Mouse (Mus musculus) midbrain, embryonic 15.5 days (tissue): ENCODE data around the gene Rnf144b. TPM values are rescaled to one million over a fixed set of nuclear protein-coding genes. Genes with fewer than 3 reads are reported as not detected.

ENCODE experiments used
- ATAC-seq: fragments of 200-750 bp; cut with Nextera tagmentation; replicated peaks from 2 replicates; pipeline ENCODE4 v1.8.0; 2017; ENCODE audit warnings: moderate TSS enrichment
- H3K27ac ChIP-seq: fragments of 300-500 bp; sonication (generic); 2 replicates; pipeline ENCODE4 v1.5.1; 2015; ENCODE audit warnings: mild to moderate bottlenecking, inconsistent platforms
- H3K27me3 ChIP-seq: fragments of 300-500 bp; sonication (generic); replicated peaks from 2 replicates; pipeline ENCODE4 v1.6.1; 2015; ENCODE audit warnings: inconsistent platforms
- H3K36me3 ChIP-seq: fragments of 300-500 bp; sonication (generic); replicated peaks from 2 replicates; pipeline ENCODE4 v1.6.1; 2015; ENCODE audit warnings: inconsistent platforms
- H3K4me1 ChIP-seq: fragments of 300-500 bp; sonication (generic); 2 replicates; pipeline ENCODE4 v1.6.1; 2015; ENCODE audit warnings: inconsistent platforms
- H3K4me2 ChIP-seq: fragments of 300-500 bp; sonication (generic); 2 replicates; pipeline ENCODE4 v1.6.1; 2015; ENCODE audit warnings: inconsistent platforms, mild to moderate bottlenecking, moderate library complexity
- H3K4me3 ChIP-seq: fragments of 300-500 bp; sonication (generic); 2 replicates; pipeline ENCODE4 v1.5.1; 2015; ENCODE audit warnings: mild to moderate bottlenecking, inconsistent platforms
- H3K9ac ChIP-seq: fragments of 300-500 bp; sonication (generic); 2 replicates; pipeline ENCODE4 v1.6.1; 2015; ENCODE audit warnings: mild to moderate bottlenecking, inconsistent platforms
- H3K9me3 ChIP-seq: fragments of 300-500 bp; sonication (generic); 2 replicates; pipeline ENCODE4 v1.6.1; 2016; ENCODE audit warnings: inconsistent platforms
- WGBS: fragments of 180-500 bp; shearing (Covaris S2); methylation state at CpG from one replicate; pipeline ENCODE4 v1.1.7; 2015; ENCODE audit warnings: mixed read lengths; 5-methylcytosine and 5-hydroxymethylcytosine counted together
- polyA plus RNA-seq: library from polyadenylated mRNA; unstranded; fragments of >200 nt; fragmentation: Nextera tagmentation; extraction: Ambion mirVana; gene quantifications from 2 replicates; pipeline ENCODE4 v1.2.1, GENCODE M21; 2015

The Rnf144b gene
- polyA plus RNA-seq, 1 experiment from 2014 or later: 0.74 TPM

DNA sequence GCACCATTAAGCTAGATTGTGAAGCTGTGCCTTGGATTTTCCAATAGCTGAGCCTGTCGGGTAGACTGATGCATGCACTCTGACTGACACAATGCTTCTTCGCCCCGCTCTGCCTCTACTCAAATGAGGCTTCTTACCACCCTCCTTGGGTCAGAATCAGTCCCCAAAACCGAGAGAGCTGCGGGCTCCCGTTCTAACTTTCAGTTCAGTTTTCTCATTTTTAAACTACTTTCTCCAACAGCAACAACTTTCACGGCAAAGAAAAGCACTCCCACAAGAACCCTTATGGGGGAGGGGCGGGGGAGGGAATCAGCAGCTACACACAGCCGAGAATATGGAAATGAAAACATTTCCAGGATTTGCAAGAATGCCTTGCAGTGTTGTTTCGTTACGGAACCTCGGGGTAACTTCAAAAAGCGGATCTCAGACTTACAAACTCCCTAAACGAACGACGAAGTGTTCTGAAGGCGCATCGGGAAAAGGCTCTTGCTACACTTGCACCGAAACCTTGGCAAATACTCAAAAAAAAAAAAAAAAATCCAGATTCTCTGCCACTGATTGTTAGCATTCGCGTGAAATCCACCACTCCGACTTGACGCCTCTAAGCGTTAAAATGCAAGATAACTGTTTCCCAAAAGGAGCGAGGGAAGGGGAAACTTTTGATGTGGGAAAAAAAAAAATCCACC is 17.5 kb upstream of the Rnf144b start:
- Histone ChIP-seq H3K36me3 (no peaks in the 10 kb centered on the region), H3K4me2 (peak overlapping the region; percentile 79), H3K27me3 (no peaks in the 10 kb centered on the region), H3K4me1 (peaks cover 27% of the 10 kb centered on the region), H3K9ac (peak overlapping the region; percentile 86), H3K27ac (peak overlapping the region; percentile 99), H3K4me3 (peak overlapping the region; percentile 95), H3K9me3 (no peaks in the 10 kb centered on the region)
- ATAC-seq: no peak
- under 1% methylated on average over 25 of the region's 25 CpGs for WGBS

- peak within 1 kb of the TSS; percentile 95 for H3K4me3 ChIP-seq
- H3K36me3 ChIP-seq: no peaks in the 10 kb centered on the region
- peaks cover 27% of the 10 kb centered on the region for H3K4me1 ChIP-seq
- ATAC-seq: peak; percentile 95
- peak within 1 kb of the TSS; percentile 79 for H3K4me2 ChIP-seq
- H3K27me3 ChIP-seq: no peaks in the 10 kb centered on the region
- no peaks in the 10 kb centered on the region for H3K9me3 ChIP-seq
- WGBS: under 1% methylated on average over 127 of the region's 129 CpGs
- peak within 1 kb of the TSS; percentile 99 for H3K27ac ChIP-seq
- peak within 1 kb of the TSS; percentile 86 for H3K9ac ChIP-seq
These were observed 16.5 kb upstream of the Rnf144b start, which contains the start of gene Dek for GRCm38 (mm10) chr13:47105711-47106579. Dek (minus strand) TSS chr13:47106201.

DNA sequence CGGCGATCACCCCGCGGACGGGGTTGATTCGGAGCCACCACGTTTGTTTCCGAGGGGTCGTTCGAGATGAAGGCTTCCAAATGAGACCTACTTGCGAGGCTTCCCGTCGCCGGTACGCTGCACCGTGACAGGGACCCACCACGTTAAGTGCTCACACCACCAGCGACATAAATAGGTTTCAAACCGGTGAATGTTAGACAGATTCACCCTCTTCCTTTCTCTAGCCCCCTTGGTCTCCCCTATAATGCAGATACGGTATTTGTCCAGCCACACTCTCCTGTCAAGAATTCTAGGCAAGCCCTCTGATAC is 15.9 kb upstream of the Rnf144b start:
- H3K27me3 ChIP-seq: no peaks in the 10 kb centered on the region
- H3K4me2 ChIP-seq: peak overlapping the region; percentile 79
- H3K9ac ChIP-seq: peak overlapping the region; percentile 86
- peaks cover 27% of the 10 kb centered on the region for H3K4me1 ChIP-seq
- H3K36me3 ChIP-seq: no peaks in the 10 kb centered on the region
- peak; percentile 37 for ATAC-seq
- H3K4me3 ChIP-seq: peak overlapping the region; percentile 95
- H3K27ac ChIP-seq: peak overlapping the region; percentile 99
- H3K9me3 ChIP-seq: no peaks in the 10 kb centered on the region
- under 1% methylated on average over 20 of the region's 20 CpGs for WGBS

GRCm38 (mm10) chr13:47109239-47109638 is 13.2 kb upstream of the Rnf144b start:
- WGBS: 90% methylated on average over 2 of the region's 2 CpGs
- no peak for ATAC-seq

DNA sequence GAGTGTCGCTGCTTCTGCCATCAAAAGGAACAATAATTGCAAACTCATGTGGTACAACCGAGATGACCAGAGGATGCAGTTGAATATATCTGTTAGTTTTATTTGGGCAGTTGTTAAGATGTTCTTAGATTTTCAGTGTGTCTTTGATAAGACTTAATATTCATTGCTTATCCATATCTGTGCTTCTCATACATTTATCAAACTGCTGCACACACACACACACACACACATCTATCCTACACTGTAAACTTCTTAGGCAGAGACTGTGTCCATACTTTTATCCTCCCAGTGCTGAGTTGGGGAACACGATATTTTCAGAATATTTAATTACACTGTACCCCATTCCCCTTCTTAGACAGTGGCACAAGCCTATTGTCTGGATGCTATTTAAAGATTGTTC is 11.3 kb upstream of the Rnf144b start:
- H3K4me3 ChIP-seq: no peak overlapping the region
- no peak overlapping the region for H3K9ac ChIP-seq
- H3K4me1 ChIP-seq: peaks cover 5% of the 10 kb centered on the region; the same call in 1 of the 2 replicates
- no peak overlapping the region for H3K4me2 ChIP-seq
- no peaks in the 10 kb centered on the region for H3K36me3 ChIP-seq
- ATAC-seq: no peak
- WGBS: 74% methylated on average over 3 of the region's 3 CpGs
- H3K9me3 ChIP-seq: no peaks in the 10 kb centered on the region
- H3K27me3 ChIP-seq: no peaks in the 10 kb centered on the region
- no peak overlapping the region for H3K27ac ChIP-seq

More at GRCm38 (mm10) chr13:47109239-47109638, 13.2 kb upstream of the Rnf144b start:
- H3K27ac ChIP-seq: no peak overlapping the region
- H3K4me3 ChIP-seq: no peak overlapping the region
- H3K36me3 ChIP-seq: no peaks in the 10 kb centered on the region
- peaks cover 13% of the 10 kb centered on the region for H3K4me1 ChIP-seq
- H3K4me2 ChIP-seq: no peak overlapping the region
- no peak overlapping the region for H3K9ac ChIP-seq
- H3K9me3 ChIP-seq: no peaks in the 10 kb centered on the region
- no peaks in the 10 kb centered on the region for H3K27me3 ChIP-seq

DNA sequence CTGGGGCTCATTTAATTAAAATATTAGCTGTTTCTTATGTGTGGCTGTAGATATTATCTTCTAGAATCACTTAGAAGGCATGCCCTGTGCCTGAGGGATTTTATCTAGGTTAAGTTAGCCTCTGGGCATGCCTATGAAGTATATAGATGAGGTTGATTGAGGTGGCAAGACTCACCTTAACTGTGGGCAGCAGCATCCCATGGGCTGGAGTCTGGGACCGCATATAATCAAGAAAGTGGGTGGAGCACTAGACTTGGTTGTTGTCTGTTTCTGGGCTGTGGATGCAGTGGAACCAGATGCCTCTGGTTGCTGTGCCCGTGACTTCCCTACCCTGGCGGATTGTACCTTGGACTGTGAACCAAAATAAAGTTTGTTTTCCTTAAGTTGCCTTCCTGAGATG is 10.4 kb upstream of the Rnf144b start:
- no peaks in the 10 kb centered on the region for H3K27me3 ChIP-seq
- H3K9me3 ChIP-seq: no peaks in the 10 kb centered on the region
- no peak overlapping the region for H3K27ac ChIP-seq
- no peak overlapping the region for H3K4me3 ChIP-seq
- 89% methylated on average over 3 of the region's 3 CpGs for WGBS
- no peak overlapping the region for H3K4me2 ChIP-seq
- H3K9ac ChIP-seq: no peak overlapping the region
- H3K4me1 ChIP-seq: peaks cover 2% of the 10 kb centered on the region; the same call in 1 of the 2 replicates
- no peak for ATAC-seq
- H3K36me3 ChIP-seq: no peaks in the 10 kb centered on the region

DNA sequence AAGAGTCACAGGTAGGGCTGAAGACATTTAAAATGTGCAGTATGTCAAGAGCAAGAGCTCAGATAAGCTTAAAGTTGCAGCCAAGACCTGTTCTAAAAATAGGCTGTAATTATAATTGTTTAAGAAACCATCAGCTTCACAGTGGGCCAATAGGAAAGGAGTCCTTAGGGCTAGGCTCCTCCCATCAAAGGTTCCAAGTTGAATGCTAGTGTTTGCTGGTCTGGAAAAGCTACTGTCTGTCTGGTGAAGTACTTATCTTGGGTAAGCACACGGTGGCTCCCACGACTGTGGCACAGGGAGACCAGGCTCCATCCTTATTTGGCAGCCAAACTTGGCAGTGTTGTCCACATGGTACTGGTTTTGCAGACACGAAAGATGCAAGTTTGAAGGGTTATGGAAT is 9.5 kb upstream of the Rnf144b start:
- Histone ChIP-seq H3K9ac (no peak overlapping the region), H3K4me2 (no peak overlapping the region), H3K4me3 (no peak overlapping the region), H3K4me1 (no peaks in the 10 kb centered on the region), H3K9me3 (no peaks in the 10 kb centered on the region), H3K27ac (no peak overlapping the region), H3K27me3 (no peaks in the 10 kb centered on the region), H3K36me3 (no peaks in the 10 kb centered on the region)
- ATAC-seq: no peak
- 72% methylated on average over 3 of the region's 3 CpGs for WGBS

DNA sequence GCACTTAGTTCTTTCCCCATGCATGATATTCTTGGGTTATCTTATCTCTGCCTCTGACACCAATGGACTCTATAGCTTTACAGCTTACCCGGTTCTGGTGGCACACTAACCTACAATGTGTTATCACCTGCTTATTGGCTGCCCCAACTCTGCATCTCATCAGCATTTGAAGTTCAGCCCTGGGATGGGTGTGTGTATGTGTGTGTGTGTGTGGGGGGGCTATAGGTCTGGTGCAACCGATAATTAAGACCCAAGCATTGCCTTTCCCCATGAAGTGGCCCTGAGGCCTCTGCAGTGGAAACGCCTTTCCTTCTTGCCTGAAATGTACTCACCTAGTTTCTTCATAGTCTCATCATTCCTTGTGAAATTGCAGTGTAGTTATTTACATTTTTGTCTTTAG is 6.5 kb upstream of the Rnf144b start:
- H3K9me3 ChIP-seq: no peaks in the 10 kb centered on the region
- H3K27me3 ChIP-seq: peaks cover under 1% of the 10 kb centered on the region
- H3K36me3 ChIP-seq: no peaks in the 10 kb centered on the region
- ATAC-seq: no peak
- H3K4me3 ChIP-seq: no peak overlapping the region
- no peak overlapping the region for H3K4me2 ChIP-seq
- H3K9ac ChIP-seq: no peak overlapping the region
- no peak overlapping the region for H3K27ac ChIP-seq
- no peaks in the 10 kb centered on the region for H3K4me1 ChIP-seq
- 85% methylated on average over 3 of the region's 3 CpGs for WGBS

DNA sequence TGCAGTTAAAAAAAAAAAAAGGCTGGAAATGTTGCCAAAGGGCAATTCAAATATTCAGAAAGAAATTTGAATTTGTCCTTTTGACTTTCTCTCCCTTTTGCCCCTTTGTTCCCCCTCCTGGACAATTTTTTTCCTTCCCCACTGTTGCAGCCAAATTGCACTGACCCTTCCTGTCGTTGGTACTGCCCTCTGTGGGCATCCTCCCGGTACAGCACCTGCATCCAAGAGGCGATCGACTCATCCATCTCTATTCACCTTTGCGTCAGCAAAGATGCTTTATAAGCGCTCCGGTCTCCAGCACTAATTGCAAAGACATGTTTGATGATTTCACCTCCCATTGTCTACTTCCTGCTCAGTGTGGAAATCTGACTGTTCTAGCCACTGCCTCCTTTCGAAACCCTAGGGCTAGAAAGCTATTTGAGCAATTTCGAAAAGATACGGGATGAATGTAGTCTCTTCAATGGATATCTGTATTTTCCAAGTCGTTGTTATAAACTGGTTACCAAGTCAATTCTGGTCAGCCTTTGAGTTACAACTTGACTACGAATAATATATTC is 1.0 kb upstream of the Rnf144b start:
- Histone ChIP-seq H3K4me2 (peak overlapping the region; percentile 95), H3K9me3 (no peaks in the 10 kb centered on the region), H3K4me1 (peaks cover 18% of the 10 kb centered on the region), H3K9ac (no peak overlapping the region), H3K4me3 (peak overlapping the region; percentile 46), H3K27ac (no peak overlapping the region), H3K27me3 (peaks cover 19% of the 10 kb centered on the region), H3K36me3 (no peaks in the 10 kb centered on the region)
- no peak for ATAC-seq
- 34% methylated on average over 12 of the region's 12 CpGs for WGBS

GRCm38 (mm10) chr13:47124449-47124848 is 2.0 kb downstream of the Rnf144b start:
- H3K36me3 ChIP-seq: no peaks in the 10 kb centered on the region
- no peak for ATAC-seq
- peaks cover 18% of the 10 kb centered on the region for H3K4me1 ChIP-seq
- WGBS: 42% methylated on average over 3 of the region's 3 CpGs
- no peak overlapping the region for H3K4me3 ChIP-seq
- no peak overlapping the region for H3K27ac ChIP-seq
- H3K27me3 ChIP-seq: peaks cover 19% of the 10 kb centered on the region
- H3K9me3 ChIP-seq: no peaks in the 10 kb centered on the region
- H3K9ac ChIP-seq: no peak overlapping the region
- no peak overlapping the region for H3K4me2 ChIP-seq

DNA sequence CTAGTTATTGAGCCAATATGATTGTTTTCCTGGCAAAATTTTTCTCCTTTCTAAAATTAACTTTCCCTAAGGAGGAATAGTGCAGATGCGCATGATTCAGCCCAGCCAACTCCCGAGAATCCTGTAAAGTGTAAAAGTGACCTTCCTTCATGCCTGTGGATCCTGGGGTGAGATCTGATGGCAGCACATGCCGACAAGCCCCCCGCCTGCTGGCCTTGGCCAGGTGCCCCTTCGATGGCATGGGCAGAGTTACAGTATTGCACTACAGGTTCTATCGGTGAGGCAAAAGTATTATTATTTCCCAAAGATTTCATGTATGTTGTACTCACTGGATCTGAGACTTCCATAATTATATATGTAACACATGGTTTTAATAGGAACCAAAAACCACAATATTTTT is 2.5 kb downstream of the Rnf144b start:
- Histone ChIP-seq H3K4me1 (peaks cover 18% of the 10 kb centered on the region), H3K27me3 (peaks cover 19% of the 10 kb centered on the region), H3K4me2 (no peak overlapping the region), H3K27ac (no peak overlapping the region), H3K4me3 (no peak overlapping the region), H3K9me3 (no peaks in the 10 kb centered on the region), H3K9ac (no peak overlapping the region), H3K36me3 (no peaks in the 10 kb centered on the region)
- ATAC-seq: no peak
- WGBS: 86% methylated on average over 6 of the region's 6 CpGs

DNA sequence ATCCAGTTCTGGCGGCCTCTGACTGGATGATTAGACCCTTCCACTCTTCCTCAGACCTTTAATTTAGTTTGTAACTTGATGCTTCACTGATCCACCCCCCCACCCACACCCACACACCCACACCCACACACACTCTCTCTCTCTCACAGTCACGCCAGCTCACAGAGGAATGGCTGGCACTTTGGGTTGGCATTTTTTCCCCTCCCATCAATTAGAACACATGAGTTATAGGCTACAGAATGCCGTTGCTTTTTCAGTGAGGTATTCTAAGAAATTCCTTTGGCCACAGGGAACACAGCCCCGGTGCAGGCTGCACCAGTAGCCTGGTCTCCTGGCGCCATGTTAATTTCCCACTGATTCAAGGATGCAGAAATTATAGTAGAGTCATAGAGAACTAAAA is 3.1 kb downstream of the Rnf144b start:
- no peak for ATAC-seq
- 79% methylated on average over 5 of the region's 5 CpGs for WGBS

More for the DNA sequence above, 3.1 kb downstream of the Rnf144b start:
- Histone ChIP-seq H3K4me1 (peaks cover 18% of the 10 kb centered on the region), H3K36me3 (no peaks in the 10 kb centered on the region), H3K4me2 (no peak overlapping the region), H3K9me3 (no peaks in the 10 kb centered on the region), H3K4me3 (no peak overlapping the region), H3K27ac (no peak overlapping the region), H3K9ac (no peak overlapping the region), H3K27me3 (peaks cover 19% of the 10 kb centered on the region)
